Mouse (Mus musculus) liver, postnatal 0 days (tissue): ENCODE measurements at regions not wholly inside any gene's neighbourhood (a gene's known extent, or its start where the extent isn't known, plus 50 kb on each side); places are given as distances from the start of the nearest gene placed in this dataset.

Experiments
- ATAC-seq: fragments of 200-750 bp; cut with Nextera tagmentation; 2 replicates; pipeline ENCODE4 v1.8.0; 2017; ENCODE audit warnings: mild to moderate bottlenecking, moderate library complexity
- DNase-seq: peaks from one replicate; pipeline ENCODE4 v3.0.0-alpha.2; 2016
- H3K27ac ChIP-seq: fragments of 300-500 bp; sonication (generic); 2 replicates; pipeline ENCODE4 v1.5.1; 2014; ENCODE audit warnings: antibody characterized with exemption, moderate library complexity, mild to moderate bottlenecking, low read depth
- H3K27me3 ChIP-seq: fragments of 300-500 bp; sonication (generic); 2 replicates; pipeline ENCODE4 v1.6.1; 2014; ENCODE audit warnings: low read length, control low read depth, mixed read lengths; ENCODE audit not compliant: insufficient read depth
- H3K36me3 ChIP-seq: fragments of 300-500 bp; sonication (generic); replicated peaks from 2 replicates; pipeline ENCODE4 v1.6.1; 2014; ENCODE audit warnings: mild to moderate bottlenecking, control low read depth, low read length, moderate library complexity, mixed read lengths; ENCODE audit not compliant: insufficient read depth
- H3K4me1 ChIP-seq: fragments of 300-500 bp; sonication (generic); 2 replicates; pipeline ENCODE4 v1.6.1; 2014; ENCODE audit warnings: antibody characterized with exemption, mild to moderate bottlenecking, control low read depth; ENCODE audit not compliant: insufficient read depth
- H3K4me2 ChIP-seq: fragments of 300-500 bp; sonication (generic); 2 replicates; pipeline ENCODE4 v1.6.1; 2014; ENCODE audit warnings: low read depth, mild to moderate bottlenecking, low read length, moderate library complexity, mixed read lengths
- H3K4me3 ChIP-seq: fragments of 300-500 bp; sonication (generic); 2 replicates; pipeline ENCODE4 v1.5.1; 2014; ENCODE audit warnings: low read depth, low read length
- H3K9ac ChIP-seq: fragments of 300-500 bp; sonication (generic); replicated peaks from 2 replicates; pipeline ENCODE4 v1.6.1; 2014; ENCODE audit warnings: mild to moderate bottlenecking, moderate library complexity
- H3K9me3 ChIP-seq: fragments of 300-500 bp; sonication (generic); 2 replicates; pipeline ENCODE4 v1.6.1; 2016; ENCODE audit warnings: mild to moderate bottlenecking, control low read depth, low read length, mixed read lengths
- CTCF ChIP-seq: sonication (generic); IDR thresholded peaks from 2 replicates; pipeline ENCODE4 v1.5.1; 2016; ENCODE audit warnings: antibody characterized with exemption, low read depth
- EP300 ChIP-seq: IDR thresholded peaks from 2 replicates; pipeline ENCODE4 v1.6.1; 2016; ENCODE audit warnings: antibody characterized with exemption, low read depth, mild to moderate bottlenecking
- WGBS: fragments of 180-500 bp; shearing (Covaris S2); extraction: QIAGEN DNeasy Blood & Tissue Kit; methylation state at CpG from one replicate; pipeline ENCODE4 v1.1.7; 2014; ENCODE audit not compliant: insufficient replicate concordance; 5-methylcytosine and 5-hydroxymethylcytosine counted together

DNA sequence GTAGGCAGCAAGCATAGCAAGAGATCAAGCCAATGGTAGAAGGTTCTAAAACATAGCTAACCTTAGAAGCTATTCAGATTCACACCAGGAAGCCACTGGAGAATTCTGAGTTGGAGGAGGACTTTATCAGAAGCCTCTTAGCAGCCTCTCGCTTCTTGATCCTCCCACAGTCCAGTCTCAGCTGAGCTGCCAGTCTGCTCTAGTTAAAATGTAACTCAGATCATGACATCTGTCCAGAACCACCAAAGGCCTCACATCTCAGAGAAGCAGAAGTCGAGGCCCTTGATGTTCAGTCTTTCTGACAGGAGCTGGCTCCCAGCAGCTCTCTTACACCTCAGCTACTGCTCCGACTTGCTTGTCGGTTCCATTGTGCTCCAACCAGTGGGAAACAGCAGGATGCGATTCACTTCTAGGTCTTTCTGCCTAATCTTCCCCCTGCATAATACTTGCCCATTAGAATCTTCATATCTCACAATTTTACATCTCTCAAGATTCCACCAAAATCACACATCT lies 311.4 kb downstream of the Nedd1 start:
- no peaks in the 10 kb centered on the region for H3K9me3 ChIP-seq
- H3K4me2 ChIP-seq = no peak overlapping the region
- DNase-seq = no peak
- TF ChIP-seq EP300 (no peak), CTCF (no peak)
- no peak for ATAC-seq
- H3K4me3 ChIP-seq = no peak overlapping the region
- H3K36me3 ChIP-seq = no peaks in the 10 kb centered on the region
- no peaks in the 10 kb centered on the region for H3K4me1 ChIP-seq
- H3K27me3 ChIP-seq = no peaks in the 10 kb centered on the region
- 58% methylated on average over 5 of the region's 5 CpGs for WGBS
- no peak overlapping the region for H3K9ac ChIP-seq
- no peak overlapping the region for H3K27ac ChIP-seq

DNA sequence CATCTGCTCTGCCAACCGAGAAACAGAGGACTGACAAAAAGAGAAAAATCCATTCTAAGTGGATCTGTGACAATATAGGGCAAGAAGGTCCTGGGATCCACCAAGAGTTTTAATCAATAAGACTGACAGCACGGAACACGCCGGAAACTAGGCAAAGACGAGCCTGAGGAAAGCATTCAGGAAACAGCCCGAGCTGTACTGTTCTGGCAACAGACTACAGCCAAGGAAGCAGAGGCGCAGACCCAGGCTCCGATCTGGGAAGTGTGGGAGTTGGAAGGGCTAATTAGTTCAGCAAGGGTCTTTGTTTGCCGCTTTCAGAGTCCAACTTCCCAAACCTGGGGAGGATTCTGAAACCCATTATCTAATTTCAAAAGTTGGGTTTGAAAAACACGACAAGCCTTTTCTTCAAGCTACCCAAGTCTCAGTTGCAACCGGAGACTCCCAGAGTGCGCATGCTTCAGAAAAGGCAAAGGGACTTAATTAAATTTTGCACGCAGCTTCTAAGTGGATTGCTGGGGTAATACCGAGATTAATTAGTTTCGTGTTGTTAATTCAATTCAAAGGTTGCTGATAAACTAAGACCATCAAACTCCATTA lies 317.4 kb downstream of the Nedd1 start:
- Histone ChIP-seq H3K4me3 (no peak overlapping the region), H3K4me1 (no peaks in the 10 kb centered on the region), H3K9me3 (no peaks in the 10 kb centered on the region), H3K4me2 (no peak overlapping the region), H3K9ac (no peak overlapping the region), H3K27ac (no peak overlapping the region), H3K27me3 (no peaks in the 10 kb centered on the region), H3K36me3 (no peaks in the 10 kb centered on the region)
- no peak for DNase-seq
- ATAC-seq = no peak
- no peak for TF ChIP-seq CTCF
- no peak for TF ChIP-seq EP300
- 74% methylated on average over 15 of the region's 15 CpGs for WGBS

- Histone ChIP-seq H3K4me2 (no peak overlapping the region), H3K36me3 (no peaks in the 10 kb centered on the region), H3K27me3 (no peaks in the 10 kb centered on the region), H3K27ac (no peak overlapping the region), H3K4me1 (no peaks in the 10 kb centered on the region), H3K9me3 (no peaks in the 10 kb centered on the region), H3K9ac (no peak overlapping the region), H3K4me3 (no peak overlapping the region)
- TF ChIP-seq EP300 (no peak), CTCF (no peak)
- WGBS = 72% methylated on average over 5 of the region's 5 CpGs
- no peak for ATAC-seq
- no peak for DNase-seq
Measured at GRCm38 (mm10) chr10:92400587-92401090, 321.6 kb downstream of the Nedd1 start.

DNA sequence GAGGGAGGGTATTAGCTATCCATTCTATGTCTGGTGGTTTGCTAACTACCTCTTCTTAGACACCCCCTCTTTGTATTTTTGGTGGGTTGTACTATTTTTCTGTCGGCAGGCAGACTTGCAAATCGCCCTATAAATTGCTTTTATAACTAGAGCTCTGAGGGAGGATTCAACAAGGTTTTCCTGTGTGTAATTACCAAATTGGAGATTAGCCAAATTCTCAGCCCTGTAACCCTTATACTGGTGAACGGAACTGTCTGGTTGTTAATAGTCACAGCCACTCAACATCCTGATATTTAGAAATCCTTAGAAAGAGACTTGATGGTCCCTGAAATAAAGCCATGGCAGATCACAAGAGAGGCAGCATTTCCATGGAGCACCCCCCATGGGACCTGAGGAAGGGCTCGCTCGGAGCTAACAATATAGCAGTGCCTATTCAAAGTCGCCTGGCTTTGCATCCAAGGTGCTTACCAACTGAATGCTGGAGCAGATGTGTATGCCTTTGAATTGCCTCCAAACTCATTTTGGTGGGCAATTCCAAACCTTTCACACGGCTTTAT lies 333.0 kb downstream of the Nedd1 start:
- no peak for DNase-seq
- no peak for TF ChIP-seq EP300
- TF ChIP-seq CTCF = no peak
- 81% methylated on average over 7 of the region's 7 CpGs for WGBS

DNA sequence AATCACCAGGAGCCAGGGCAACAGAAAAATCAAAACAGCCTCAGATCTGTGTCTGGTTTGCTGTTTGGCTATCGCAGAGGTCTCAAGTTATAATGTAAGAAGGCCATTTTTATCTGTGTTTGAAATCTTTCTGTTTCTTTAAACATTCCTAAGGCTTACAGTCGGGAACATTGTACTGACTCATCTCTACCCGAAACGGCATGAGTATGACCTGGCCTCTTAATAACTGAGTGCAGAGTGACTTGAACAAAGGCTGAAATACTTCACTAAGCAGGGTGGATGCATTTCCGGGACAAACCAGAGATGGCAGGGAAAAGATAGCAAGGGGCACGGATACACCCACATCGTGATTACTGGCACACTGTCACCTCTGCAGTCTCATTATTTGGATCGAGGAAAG lies 355.1 kb downstream of the Nedd1 start:
- no peak overlapping the region for H3K4me2 ChIP-seq
- TF ChIP-seq CTCF = no peak
- no peak overlapping the region for H3K27ac ChIP-seq
- H3K4me3 ChIP-seq = no peak overlapping the region
- DNase-seq = no peak
- WGBS = 75% methylated on average over 8 of the region's 8 CpGs
- H3K4me1 ChIP-seq = no peaks in the 10 kb centered on the region
- no peak for ATAC-seq
- no peaks in the 10 kb centered on the region for H3K36me3 ChIP-seq
- H3K9ac ChIP-seq = no peak overlapping the region
- no peaks in the 10 kb centered on the region for H3K27me3 ChIP-seq
- H3K9me3 ChIP-seq = no peaks in the 10 kb centered on the region

More for the DNA sequence above, 333.0 kb downstream of the Nedd1 start:
- ATAC-seq = no peak
- Histone ChIP-seq H3K4me2 (no peak overlapping the region), H3K27me3 (no peaks in the 10 kb centered on the region), H3K9me3 (no peaks in the 10 kb centered on the region), H3K9ac (no peak overlapping the region), H3K27ac (no peak overlapping the region), H3K4me1 (no peaks in the 10 kb centered on the region), H3K36me3 (no peaks in the 10 kb centered on the region), H3K4me3 (no peak overlapping the region)

DNA sequence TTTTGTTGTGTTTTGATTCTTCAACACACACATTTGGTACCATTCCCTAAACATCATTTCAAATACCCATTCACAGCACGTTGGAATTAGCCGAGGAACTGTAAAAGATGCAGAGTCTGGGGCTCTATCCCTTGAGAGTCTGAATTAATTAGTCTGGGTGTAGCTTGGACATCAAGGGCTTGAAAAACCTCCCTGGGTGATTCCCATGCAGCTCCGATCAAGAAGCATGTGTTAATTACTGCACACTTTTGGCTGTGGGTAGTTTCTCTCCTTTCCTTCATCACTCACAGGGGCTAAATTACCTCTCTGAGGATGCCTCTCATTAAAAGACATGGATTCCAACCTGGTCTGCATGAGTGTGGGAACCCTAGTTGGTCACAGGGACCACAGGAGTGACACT lies 365.5 kb downstream of the Nedd1 start:
- H3K27ac ChIP-seq = no peak overlapping the region
- TF ChIP-seq CTCF = no peak
- TF ChIP-seq EP300 = no peak
- H3K9me3 ChIP-seq = no peaks in the 10 kb centered on the region
- no peak for DNase-seq
- no peak overlapping the region for H3K9ac ChIP-seq
- H3K36me3 ChIP-seq = no peaks in the 10 kb centered on the region
- no peak overlapping the region for H3K4me3 ChIP-seq
- no peak overlapping the region for H3K4me2 ChIP-seq
- ATAC-seq = no peak
- WGBS = 68% methylated on average over 3 of the region's 3 CpGs
- H3K27me3 ChIP-seq = no peaks in the 10 kb centered on the region
- H3K4me1 ChIP-seq = no peaks in the 10 kb centered on the region
